Mouse (Mus musculus): ENCODE measurements around the gene Fam20a. TPM values are rescaled to one million over a fixed set of nuclear protein-coding genes. Genes with fewer than 3 reads are reported as not detected.

Gene Fam20a
- polyA plus RNA-seq, 1 experiment from 2014 or later = 3.3 TPM

DNA sequence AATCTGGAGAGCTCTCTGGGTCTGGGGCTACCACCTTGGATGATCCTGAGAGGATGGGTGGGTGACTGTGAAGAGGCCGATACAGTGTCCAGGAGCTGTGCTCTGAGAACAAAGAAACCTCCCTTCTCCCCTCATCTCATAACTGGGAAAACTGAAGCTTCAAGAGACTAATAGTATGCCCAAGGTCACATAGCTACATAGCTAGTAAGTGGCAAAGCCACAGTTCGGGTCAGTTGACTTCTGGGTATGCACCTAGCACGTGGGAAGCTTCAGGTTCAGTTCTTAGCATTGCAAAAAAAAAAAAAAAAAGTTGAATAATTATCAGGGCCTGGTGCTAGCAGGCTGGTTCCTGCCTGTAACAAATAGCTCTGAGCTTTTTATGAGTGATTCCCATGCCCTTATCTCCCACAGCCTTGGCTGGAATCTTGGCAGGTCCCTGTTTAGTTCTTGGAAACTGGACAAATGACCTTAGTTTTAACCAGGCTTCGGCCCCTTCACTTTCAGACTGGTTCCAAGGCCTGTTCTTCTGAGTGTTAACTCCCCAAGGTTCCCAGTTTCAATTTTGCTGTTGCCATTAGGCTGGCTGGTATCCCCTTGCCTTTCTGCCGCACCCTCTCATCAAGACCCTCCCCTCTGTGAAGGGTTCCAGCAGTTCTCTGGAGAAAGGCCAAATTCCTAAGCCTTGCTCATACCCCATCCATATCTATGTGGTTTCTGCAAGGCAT lies 80.4 kb downstream of the Fam20a start:
- ATAC-seq (ENCODE audit: low FRiP score, low read depth) = no peak
- H3K9ac ChIP-seq = no peak overlapping the region
- WGBS = 72% methylated on average over 5 of the region's 5 CpGs

DNA sequence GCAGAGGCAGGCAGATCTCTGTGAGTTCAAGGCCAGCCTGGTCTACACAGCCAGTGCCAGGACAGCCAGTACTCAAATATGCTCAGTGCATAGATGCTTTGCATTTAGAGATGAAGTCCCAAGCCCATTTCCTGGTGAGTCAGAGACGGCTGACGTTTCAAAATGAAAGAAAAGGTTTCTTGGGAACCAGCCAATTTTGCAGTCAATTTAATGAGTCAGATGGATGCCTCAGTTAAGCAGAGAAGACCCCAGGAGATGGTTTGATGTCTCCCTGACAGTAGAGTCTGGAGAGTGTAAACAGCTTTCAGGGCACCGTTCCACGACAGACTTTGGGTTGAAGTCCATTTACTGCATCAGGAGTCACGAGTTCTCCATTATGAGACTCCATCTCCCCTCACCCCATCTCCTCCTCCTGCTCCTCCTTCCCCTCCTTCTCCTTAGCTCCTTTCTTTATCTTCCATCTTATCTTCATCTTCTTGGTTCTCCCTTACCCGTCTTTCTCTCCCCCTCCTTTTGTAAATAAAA lies 86.1 kb downstream of the Fam20a start:
- Histone ChIP-seq H3K9ac (no peak overlapping the region), H3K27me3 (no peaks in the 10 kb centered on the region), H3K4me3 (no peak overlapping the region), H3K4me2 (replicated peaks) (no peak overlapping the region), H3K4me1 (no peaks in the 10 kb centered on the region), H3K27ac (no peak overlapping the region), H3K36me3 (no peaks in the 10 kb centered on the region), H3K9me3 (no peaks in the 10 kb centered on the region)
- 77% methylated on average over 6 of the region's 6 CpGs for WGBS
- no peak for ATAC-seq (ENCODE audit: low FRiP score, low read depth)

More for the DNA sequence above, 80.4 kb downstream of the Fam20a start:
- no peaks in the 10 kb centered on the region for H3K9me3 ChIP-seq
- H3K27ac ChIP-seq = no peak overlapping the region
- no peak overlapping the region for H3K4me2 ChIP-seq (replicated peaks)
- no peaks in the 10 kb centered on the region for H3K27me3 ChIP-seq
- no peaks in the 10 kb centered on the region for H3K36me3 ChIP-seq
- H3K4me1 ChIP-seq = peaks cover under 1% of the 10 kb centered on the region; the same call in 1 of the 2 replicates
- H3K4me3 ChIP-seq = no peak overlapping the region

GRCm38 (mm10) chr11:109634928-109635327 lies 87.2 kb downstream of the Fam20a start:
- ATAC-seq (ENCODE audit: low FRiP score, low read depth) = no peak
- H3K27ac ChIP-seq = no peak overlapping the region
- H3K9me3 ChIP-seq = no peaks in the 10 kb centered on the region
- H3K4me3 ChIP-seq = no peak overlapping the region
- H3K27me3 ChIP-seq = no peaks in the 10 kb centered on the region
- no peak overlapping the region for H3K4me2 ChIP-seq (replicated peaks)
- no peaks in the 10 kb centered on the region for H3K36me3 ChIP-seq
- H3K9ac ChIP-seq = no peak overlapping the region
- WGBS = 76% methylated on average over 9 of the region's 9 CpGs
- H3K4me1 ChIP-seq = no peaks in the 10 kb centered on the region

DNA sequence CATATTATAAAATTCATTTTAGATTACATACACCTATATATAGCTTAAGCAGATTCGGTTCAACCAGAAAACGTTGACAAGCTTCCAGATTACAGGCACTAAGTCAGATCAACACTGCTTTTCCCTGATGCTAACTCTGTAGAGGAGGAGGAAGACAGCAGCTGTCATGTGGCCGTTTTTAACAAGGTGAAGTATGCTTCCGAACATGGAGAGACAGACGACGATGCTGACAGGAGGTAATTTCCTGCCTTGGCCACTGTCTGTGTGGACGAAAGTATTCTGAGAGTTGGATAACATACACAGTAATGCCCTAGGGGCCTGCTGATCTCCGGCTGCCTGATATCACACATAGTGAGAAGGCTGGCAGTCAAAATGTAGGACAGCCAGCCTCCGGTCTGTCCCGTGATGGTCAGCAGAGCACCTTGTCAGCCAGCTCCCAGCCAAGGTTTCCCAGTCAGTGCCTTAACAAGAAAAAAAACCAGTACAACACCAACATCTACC lies 93.0 kb downstream of the Fam20a start:
- WGBS = 45% methylated on average over 10 of the region's 10 CpGs
- 0 out of 2 replicates have a peak, but pooled peaks cover 3% of the 10 kb centered on the region for H3K4me1 ChIP-seq
- no peak overlapping the region for H3K4me3 ChIP-seq
- no peaks in the 10 kb centered on the region for H3K36me3 ChIP-seq
- no peak overlapping the region for H3K9ac ChIP-seq
- H3K9me3 ChIP-seq = no peaks in the 10 kb centered on the region
- no peak for ATAC-seq (ENCODE audit: low FRiP score, low read depth)
- no peak overlapping the region for H3K27ac ChIP-seq
- H3K27me3 ChIP-seq = no peaks in the 10 kb centered on the region
- H3K4me2 ChIP-seq (replicated peaks) = no peak overlapping the region

DNA sequence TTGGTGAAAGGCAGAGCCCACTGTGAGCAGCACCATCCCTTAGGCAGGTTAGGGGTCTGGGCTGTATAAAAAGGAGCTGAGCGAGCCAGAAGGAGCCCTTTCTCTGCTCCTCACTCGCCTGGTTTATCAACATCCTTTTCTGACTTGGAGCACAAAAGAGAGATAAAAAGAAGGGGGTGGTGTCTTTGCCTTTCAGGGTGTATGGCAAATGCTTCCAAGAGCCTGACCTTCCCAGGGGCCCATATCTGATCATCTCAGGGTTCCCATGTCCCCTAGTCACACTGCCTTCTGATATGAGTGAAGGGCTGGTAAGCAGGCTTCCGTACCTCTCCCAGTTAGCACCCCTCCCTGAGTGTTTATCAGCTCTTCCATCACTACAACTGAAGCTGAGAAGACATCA lies 94.0 kb downstream of the Fam20a start:
- H3K27me3 ChIP-seq = no peaks in the 10 kb centered on the region
- H3K27ac ChIP-seq = no peak overlapping the region
- H3K9me3 ChIP-seq = no peaks in the 10 kb centered on the region
- no peak overlapping the region for H3K9ac ChIP-seq
- H3K4me3 ChIP-seq = no peak overlapping the region
- no peak overlapping the region for H3K4me2 ChIP-seq (replicated peaks)
- H3K4me1 ChIP-seq = peaks cover 5% of the 10 kb centered on the region; the same call in 1 of the 2 replicates
- WGBS = 92% methylated on average over 3 of the region's 3 CpGs
- H3K36me3 ChIP-seq = no peaks in the 10 kb centered on the region
- no peak for ATAC-seq (ENCODE audit: low FRiP score, low read depth)

- no peak overlapping the region for H3K4me3 ChIP-seq
- H3K9ac ChIP-seq = no peak overlapping the region
- no peak overlapping the region for H3K4me2 ChIP-seq (replicated peaks)
- H3K4me1 ChIP-seq = peaks cover 9% of the 10 kb centered on the region
- WGBS = 87% methylated on average over 4 of the region's 4 CpGs
- no peaks in the 10 kb centered on the region for H3K9me3 ChIP-seq
- H3K27ac ChIP-seq = no peak overlapping the region
- H3K36me3 ChIP-seq = no peaks in the 10 kb centered on the region
- ATAC-seq (ENCODE audit: low FRiP score, low read depth) = no peak
- no peaks in the 10 kb centered on the region for H3K27me3 ChIP-seq
These were observed 94.4 kb downstream of the Fam20a start for GRCm38 (mm10) chr11:109627648-109628047.

DNA sequence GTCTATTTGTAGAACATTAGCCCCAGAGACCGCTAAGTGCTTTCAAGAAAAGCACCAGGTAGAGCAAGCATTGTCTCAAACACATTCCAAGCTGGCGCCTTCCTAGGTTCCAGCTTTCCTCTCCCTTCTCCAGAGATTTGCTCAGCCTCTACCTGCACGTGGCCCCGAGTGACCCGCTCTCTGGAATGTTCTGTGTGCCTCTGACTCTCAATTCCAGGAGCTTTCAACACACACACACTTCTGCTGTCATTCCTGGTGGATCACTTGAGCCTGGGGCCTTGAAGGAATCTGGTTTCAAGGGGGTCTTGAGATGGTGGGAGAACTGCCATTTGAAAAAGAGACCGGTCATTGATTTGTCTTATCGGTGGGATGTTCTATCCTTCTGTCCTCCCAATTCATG lies 98.8 kb downstream of the Fam20a start:
- H3K9ac ChIP-seq = no peak overlapping the region
- no peaks in the 10 kb centered on the region for H3K36me3 ChIP-seq
- peaks cover 10% of the 10 kb centered on the region for H3K4me1 ChIP-seq
- 83% methylated on average over 7 of the region's 7 CpGs for WGBS
- ATAC-seq (ENCODE audit: low FRiP score, low read depth) = no peak
- H3K4me2 ChIP-seq (replicated peaks) = 0 out of 2 replicates have a peak overlapping the region, but pooled peaks have one; percentile 55
- no peaks in the 10 kb centered on the region for H3K27me3 ChIP-seq
- H3K4me3 ChIP-seq = no peak overlapping the region
- no peaks in the 10 kb centered on the region for H3K9me3 ChIP-seq
- no peak overlapping the region for H3K27ac ChIP-seq

DNA sequence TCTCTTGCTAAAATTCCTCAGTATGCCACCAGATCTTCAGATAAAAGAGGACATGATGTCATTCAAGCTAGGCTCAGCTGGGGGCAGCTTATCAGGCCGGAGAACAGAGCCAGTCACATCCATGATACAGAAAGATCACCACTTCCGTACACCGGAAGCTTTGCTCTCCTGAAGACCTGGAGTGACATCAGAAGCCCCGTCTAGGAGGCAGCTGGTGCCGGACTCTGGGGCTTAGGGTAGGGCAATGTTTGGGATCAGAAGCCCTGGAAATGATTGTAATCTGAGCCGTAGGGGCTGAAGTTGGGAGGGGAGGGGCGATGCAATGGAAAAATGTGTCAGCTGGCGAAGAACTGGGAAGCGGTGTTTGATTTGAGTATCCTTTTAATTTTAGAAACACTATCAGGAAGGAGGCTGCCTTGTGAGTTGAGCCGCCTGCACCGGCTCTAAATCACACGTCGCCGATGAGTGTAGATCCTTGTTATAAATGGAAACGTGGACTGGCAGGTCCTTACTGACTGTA lies 99.5 kb downstream of the Fam20a start:
- Histone ChIP-seq H3K9ac (peak overlapping the region; percentile 1; the same call in 1 of the 2 replicates), H3K27me3 (no peaks in the 10 kb centered on the region), H3K36me3 (no peaks in the 10 kb centered on the region), H3K4me1 (peaks cover 10% of the 10 kb centered on the region), H3K27ac (no peak overlapping the region), H3K4me2 (replicated peaks) (peak overlapping the region; percentile 55), H3K4me3 (peak overlapping the region; percentile 18), H3K9me3 (no peaks in the 10 kb centered on the region)
- WGBS = 12% methylated on average over 15 of the region's 15 CpGs
- ATAC-seq (ENCODE audit: low FRiP score, low read depth) = 0 out of 2 replicates have a peak, but pooled peaks have one; percentile 60

DNA sequence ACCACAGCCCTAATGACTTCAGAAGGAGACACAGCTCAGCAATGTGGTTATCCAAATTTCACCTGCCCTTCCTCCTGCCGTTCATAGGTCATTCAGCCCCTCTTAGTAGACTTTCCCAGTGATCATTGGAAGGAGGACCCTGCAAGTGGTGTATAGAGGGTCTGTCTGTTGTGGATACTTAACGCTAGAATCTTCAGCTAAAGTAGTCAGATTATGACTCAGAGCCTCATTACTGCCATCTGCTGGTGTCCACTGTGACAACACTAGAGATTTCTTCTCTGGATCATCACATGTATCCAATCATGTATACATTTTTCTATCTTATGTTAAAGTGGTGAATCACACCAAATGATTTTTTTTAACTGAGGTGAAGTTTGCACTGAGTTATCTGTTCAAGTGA lies 100.9 kb downstream of the Fam20a start:
- H3K9me3 ChIP-seq = no peaks in the 10 kb centered on the region
- no peak overlapping the region for H3K4me3 ChIP-seq
- no peak overlapping the region for H3K4me2 ChIP-seq (replicated peaks)
- no peak overlapping the region for H3K27ac ChIP-seq
- no peak for ATAC-seq (ENCODE audit: low FRiP score, low read depth)
- H3K36me3 ChIP-seq = no peaks in the 10 kb centered on the region
- no peaks in the 10 kb centered on the region for H3K27me3 ChIP-seq
- no peak overlapping the region for H3K9ac ChIP-seq
- peaks cover 19% of the 10 kb centered on the region for H3K4me1 ChIP-seq
- 11% methylated on average over 2 of the region's 2 CpGs for WGBS

DNA sequence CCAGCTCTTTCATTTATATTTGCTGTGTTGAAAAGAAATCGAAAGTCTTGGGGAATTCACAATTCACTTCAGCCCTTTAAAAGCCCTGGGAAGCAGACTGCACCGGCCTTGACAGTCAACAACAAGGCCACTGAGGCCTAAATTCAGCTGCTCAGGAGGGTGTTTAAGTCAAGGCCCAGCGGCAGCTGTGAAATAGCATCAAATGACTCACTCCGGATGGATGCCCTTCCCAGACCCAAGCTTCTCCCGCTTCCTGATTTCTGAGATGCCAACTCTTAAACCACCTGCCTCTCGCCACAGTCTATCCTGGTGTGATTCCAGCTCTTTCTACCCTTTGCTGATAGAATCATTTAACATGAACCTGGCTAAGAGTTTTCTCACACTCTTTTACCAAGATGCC lies 101.7 kb downstream of the Fam20a start:
- H3K4me3 ChIP-seq = no peak overlapping the region
- ATAC-seq (ENCODE audit: low FRiP score, low read depth) = no peak
- H3K9me3 ChIP-seq = no peaks in the 10 kb centered on the region
- H3K27ac ChIP-seq = no peak overlapping the region
- WGBS = 72% methylated on average over 6 of the region's 6 CpGs
- H3K36me3 ChIP-seq = no peaks in the 10 kb centered on the region
- no peak overlapping the region for H3K9ac ChIP-seq
- H3K4me1 ChIP-seq = peaks cover 19% of the 10 kb centered on the region
- H3K27me3 ChIP-seq = no peaks in the 10 kb centered on the region
- H3K4me2 ChIP-seq (replicated peaks) = no peak overlapping the region
